Mouse (Mus musculus): Measurements from ENCODE around the gene Fam20a.

DNA sequence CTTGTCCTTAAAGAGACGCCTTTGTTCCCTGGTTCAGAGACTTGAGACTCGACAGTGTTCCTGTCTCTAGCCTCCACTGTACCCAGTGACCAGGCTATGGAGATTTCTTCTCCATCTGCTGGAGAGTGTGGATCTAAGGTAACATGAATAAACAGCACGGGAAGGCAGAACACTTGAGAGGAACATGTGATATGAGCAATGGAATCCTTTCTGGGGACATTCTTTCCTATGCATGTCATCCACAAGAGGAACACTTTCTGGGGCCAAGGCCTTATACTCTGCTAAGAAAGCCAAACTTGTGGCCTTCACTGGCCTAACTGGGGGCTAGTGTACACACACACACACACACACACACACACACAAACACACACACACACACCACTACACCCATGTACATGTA, 40.5 kb downstream of the Fam20a start:
- TF ChIP-seq CTCF (IDR thresholded peaks at IDR 0.05; ENCODE audit: low read depth), result no peak
- TF ChIP-seq EP300 (optimal IDR thresholded peaks at IDR 0.05), result no peak

Data from stomach, postnatal 0 days (tissue).